Mouse (Mus musculus) lung, postnatal 0 days (tissue): ENCODE results near the gene Dpp9. TPM values are rescaled to one million over a fixed set of nuclear protein-coding genes. Genes with fewer than 3 reads are reported as not detected.

Source experiments
- ATAC-seq: fragments of 200-750 bp; cut with Nextera tagmentation; 2 replicates; pipeline ENCODE4 v1.8.0; 2017; ENCODE audit warnings: moderate library complexity
- DNase-seq: peaks from one replicate; pipeline ENCODE4 v3.0.0-alpha.2; 2016; ENCODE audit warnings: low spot score
- H3K27ac ChIP-seq: fragments of 300-500 bp; sonication (generic); 2 replicates; pipeline ENCODE4 v1.5.1; 2014; ENCODE audit warnings: antibody characterized with exemption, mild to moderate bottlenecking, low read length, mixed read lengths
- H3K27me3 ChIP-seq: fragments of 300-500 bp; sonication (generic); replicated peaks from 2 replicates; pipeline ENCODE4 v1.6.1; 2014; ENCODE audit warnings: low read length, mixed read lengths; ENCODE audit not compliant: insufficient read depth
- H3K36me3 ChIP-seq: fragments of 300-500 bp; sonication (generic); 2 replicates; pipeline ENCODE4 v1.6.1; 2014; ENCODE audit warnings: low read length, mixed read lengths; ENCODE audit not compliant: insufficient read depth
- H3K4me1 ChIP-seq: fragments of 300-500 bp; sonication (generic); 2 replicates; pipeline ENCODE4 v1.6.1; 2014; ENCODE audit warnings: antibody characterized with exemption, low read depth, low read length, mixed read lengths; ENCODE audit not compliant: insufficient read depth
- H3K4me2 ChIP-seq: fragments of 300-500 bp; sonication (generic); replicated peaks from 2 replicates; pipeline ENCODE4 v1.6.1; 2014; ENCODE audit warnings: low read depth, mild to moderate bottlenecking, low read length, moderate library complexity, mixed read lengths
- H3K4me3 ChIP-seq: fragments of 300-500 bp; sonication (generic); 2 replicates; pipeline ENCODE4 v1.5.1; 2014; ENCODE audit warnings: low read depth, low read length
- H3K9ac ChIP-seq: fragments of 300-500 bp; sonication (generic); replicated peaks from 2 replicates; pipeline ENCODE4 v1.6.1; 2014; ENCODE audit warnings: low read depth, mild to moderate bottlenecking
- H3K9me3 ChIP-seq: fragments of 300-500 bp; sonication (generic); 2 replicates; pipeline ENCODE4 v1.6.1; 2016; ENCODE audit warnings: low read length, mixed read lengths
- CTCF ChIP-seq: IDR thresholded peaks from 2 replicates; pipeline ENCODE4 v1.5.1; 2016; ENCODE audit warnings: antibody characterized with exemption, mild to moderate bottlenecking
- EP300 ChIP-seq: IDR thresholded peaks from 2 replicates; pipeline ENCODE4 v1.6.1; 2016; ENCODE audit warnings: antibody characterized with exemption, mild to moderate bottlenecking, control low read depth
- WGBS: fragments of 180-500 bp; shearing (Covaris S2); extraction: QIAGEN DNeasy Blood & Tissue Kit; methylation state at CpG from one replicate; pipeline ENCODE4 v1.1.7; 2014; 5-methylcytosine and 5-hydroxymethylcytosine counted together
- polyA plus RNA-seq: library from polyadenylated mRNA; unstranded; fragments of >200 nt; fragmentation: Nextera tagmentation; extraction: Ambion mirVana; gene quantifications from 2 replicates; pipeline ENCODE4 v1.2.1, GENCODE M21; 2015

The Dpp9 gene
- polyA plus RNA-seq, 1 experiment from 2014 or later, result 25.7 TPM

DNA sequence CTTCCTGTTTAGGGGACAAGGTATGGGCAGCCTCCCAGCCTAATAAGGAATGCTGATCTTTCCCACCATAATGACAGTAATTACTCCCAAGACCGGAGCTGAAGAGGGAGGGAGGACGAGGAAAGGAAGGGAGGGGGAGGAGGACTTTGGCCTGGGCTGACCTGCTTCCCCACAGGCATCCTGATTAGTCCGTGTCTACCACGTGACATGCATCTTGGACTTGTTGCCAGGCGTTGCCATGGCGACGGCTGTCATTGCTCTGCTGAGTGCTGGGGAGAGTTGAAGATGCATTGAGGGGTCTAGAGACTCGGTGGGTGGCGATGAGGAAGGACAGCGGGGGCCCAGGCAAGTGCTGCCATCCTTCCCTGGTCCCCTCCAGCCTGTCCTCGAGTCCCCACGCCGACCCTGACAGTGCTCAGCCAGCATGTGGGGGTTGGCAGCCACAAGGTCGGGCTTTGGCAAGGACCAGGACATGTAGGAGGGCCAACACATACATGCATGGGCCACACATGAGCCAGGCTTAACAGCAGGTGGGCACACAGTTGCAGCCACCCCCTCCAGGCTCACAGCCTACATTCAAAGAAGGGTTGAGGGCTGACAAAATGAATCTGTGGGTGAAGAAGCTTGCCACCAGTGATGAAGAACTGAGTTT is 15.2 kb upstream of the Dpp9 start:
- H3K9me3 ChIP-seq, result no peaks in the 10 kb centered on the region

DNA sequence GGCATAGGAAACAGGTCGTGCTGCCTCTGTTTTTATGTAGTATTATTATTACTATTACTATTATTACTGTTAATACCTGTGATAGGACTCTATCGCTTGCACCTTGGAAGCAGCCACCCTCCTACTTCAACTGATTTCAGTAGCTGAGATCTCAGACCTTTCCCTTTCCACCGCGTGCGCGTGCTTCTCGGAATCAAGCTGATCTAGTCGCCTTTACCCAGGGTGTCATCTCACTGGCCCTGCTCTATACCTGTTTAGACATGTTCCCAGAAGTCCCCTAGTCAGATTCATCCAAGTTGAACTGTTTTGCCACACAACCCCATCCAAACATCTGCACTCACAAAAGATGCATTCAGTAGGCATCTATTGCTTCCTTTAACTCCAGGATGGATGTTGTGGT is 14.7 kb upstream of the Dpp9 start:
- H3K4me3 ChIP-seq, result no peak overlapping the region
- H3K9ac ChIP-seq, result no peak overlapping the region
- H3K27me3 ChIP-seq, result no peaks in the 10 kb centered on the region
- H3K4me2 ChIP-seq, result no peak overlapping the region
- no peak for DNase-seq
- WGBS, result 55% methylated on average over 8 of the region's 8 CpGs
- no peak for TF ChIP-seq CTCF
- H3K27ac ChIP-seq, result no peak overlapping the region
- ATAC-seq, result no peak
- no peaks in the 10 kb centered on the region for H3K36me3 ChIP-seq
- H3K4me1 ChIP-seq, result no peaks in the 10 kb centered on the region
- no peaks in the 10 kb centered on the region for H3K9me3 ChIP-seq

More for the DNA sequence above, 15.2 kb upstream of the Dpp9 start:
- TF ChIP-seq EP300, result no peak
- TF ChIP-seq CTCF, result no peak
- Histone ChIP-seq H3K27ac (no peak overlapping the region), H3K4me1 (no peaks in the 10 kb centered on the region), H3K9ac (no peak overlapping the region), H3K36me3 (no peaks in the 10 kb centered on the region), H3K4me3 (no peak overlapping the region), H3K27me3 (no peaks in the 10 kb centered on the region), H3K4me2 (no peak overlapping the region)
- WGBS, result under 1% methylated on average over 14 of the region's 14 CpGs
- ATAC-seq (peak; percentile 47), DNase-seq (peak; percentile 36)

DNA sequence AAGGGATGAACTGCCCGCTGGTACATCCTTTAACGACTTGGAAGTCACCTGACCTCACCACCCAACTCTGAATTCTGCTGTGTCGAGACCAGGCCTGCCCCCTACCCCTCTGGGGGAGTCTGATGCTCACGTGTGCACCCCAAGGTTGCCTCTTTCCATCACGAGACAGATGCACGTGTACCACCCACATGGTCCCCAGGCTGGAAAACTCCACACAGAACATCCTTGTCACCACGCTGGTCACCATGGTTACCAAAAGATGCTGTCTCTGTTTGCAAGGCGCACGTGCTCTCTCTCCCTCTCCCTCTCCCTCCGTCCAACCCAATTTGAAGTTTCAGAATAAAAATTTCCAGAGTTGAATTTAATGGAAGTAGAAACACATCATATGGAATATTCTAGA is 11.2 kb upstream of the Dpp9 start:
- 55% methylated on average over 10 of the region's 10 CpGs for WGBS
- no peaks in the 10 kb centered on the region for H3K4me1 ChIP-seq
- no peak overlapping the region for H3K9ac ChIP-seq
- no peak overlapping the region for H3K4me2 ChIP-seq
- no peak for TF ChIP-seq CTCF
- no peak for TF ChIP-seq EP300
- H3K4me3 ChIP-seq, result no peak overlapping the region
- DNase-seq, result no peak
- H3K36me3 ChIP-seq, result no peaks in the 10 kb centered on the region
- no peaks in the 10 kb centered on the region for H3K9me3 ChIP-seq
- H3K27ac ChIP-seq, result no peak overlapping the region
- H3K27me3 ChIP-seq, result no peaks in the 10 kb centered on the region
- no peak for ATAC-seq

DNA sequence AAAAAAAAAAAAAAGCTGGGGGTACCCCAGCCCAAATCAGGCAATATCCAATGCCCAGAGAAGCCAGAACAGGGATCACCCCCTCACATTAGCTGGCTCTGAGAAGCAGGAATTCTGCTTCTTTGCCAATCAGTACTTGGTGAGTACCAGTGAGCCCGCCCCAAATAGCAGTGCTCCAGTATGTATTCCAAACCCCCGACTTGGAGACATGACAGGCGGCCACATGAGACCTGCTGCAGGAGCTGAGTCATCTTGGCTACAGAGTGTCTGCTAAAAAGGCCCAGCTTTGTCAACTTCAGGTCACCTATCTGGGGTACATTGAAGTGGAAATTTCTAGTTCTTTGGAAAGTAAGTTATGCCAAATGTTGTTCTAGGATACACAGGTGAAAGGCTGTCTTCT is 7.9 kb upstream of the Dpp9 start:
- H3K4me2 ChIP-seq, result no peak overlapping the region
- no peaks in the 10 kb centered on the region for H3K9me3 ChIP-seq
- H3K36me3 ChIP-seq, result no peaks in the 10 kb centered on the region
- H3K9ac ChIP-seq, result no peak overlapping the region
- DNase-seq (no peak), ATAC-seq (no peak)
- WGBS, result 63% methylated on average over 3 of the region's 3 CpGs
- no peak overlapping the region for H3K27ac ChIP-seq
- no peaks in the 10 kb centered on the region for H3K27me3 ChIP-seq
- TF ChIP-seq CTCF (no peak), EP300 (no peak)
- H3K4me1 ChIP-seq, result no peaks in the 10 kb centered on the region
- H3K4me3 ChIP-seq, result no peak overlapping the region

DNA sequence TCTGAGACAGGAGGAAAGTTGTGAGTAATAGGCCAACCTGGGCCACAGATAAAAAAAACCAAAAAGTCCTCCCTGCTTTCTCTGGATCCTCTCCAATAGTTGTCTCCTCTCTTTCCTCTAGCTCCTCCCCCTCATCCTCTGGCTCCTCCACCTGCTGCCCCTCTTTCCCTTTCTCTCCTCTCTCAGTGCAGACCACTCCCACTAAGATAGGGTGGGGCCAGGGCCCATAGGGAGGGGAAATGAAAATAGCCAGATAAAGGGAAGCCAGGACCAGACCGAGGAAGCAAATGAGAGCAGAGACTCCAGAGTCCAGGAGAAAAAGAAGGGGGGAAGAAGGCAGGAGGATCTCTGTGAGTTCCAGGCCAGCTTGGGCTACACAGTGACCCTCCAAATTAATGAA is 6.2 kb upstream of the Dpp9 start:
- Histone ChIP-seq H3K9ac (no peak overlapping the region), H3K27me3 (no peaks in the 10 kb centered on the region), H3K27ac (no peak overlapping the region), H3K4me2 (no peak overlapping the region), H3K4me3 (no peak overlapping the region), H3K36me3 (no peaks in the 10 kb centered on the region), H3K4me1 (no peaks in the 10 kb centered on the region), H3K9me3 (no peaks in the 10 kb centered on the region)
- 15% methylated on average over 1 of the region's 1 CpGs for WGBS
- DNase-seq (no peak), ATAC-seq (no peak)
- TF ChIP-seq CTCF, result no peak
- TF ChIP-seq EP300, result no peak

DNA sequence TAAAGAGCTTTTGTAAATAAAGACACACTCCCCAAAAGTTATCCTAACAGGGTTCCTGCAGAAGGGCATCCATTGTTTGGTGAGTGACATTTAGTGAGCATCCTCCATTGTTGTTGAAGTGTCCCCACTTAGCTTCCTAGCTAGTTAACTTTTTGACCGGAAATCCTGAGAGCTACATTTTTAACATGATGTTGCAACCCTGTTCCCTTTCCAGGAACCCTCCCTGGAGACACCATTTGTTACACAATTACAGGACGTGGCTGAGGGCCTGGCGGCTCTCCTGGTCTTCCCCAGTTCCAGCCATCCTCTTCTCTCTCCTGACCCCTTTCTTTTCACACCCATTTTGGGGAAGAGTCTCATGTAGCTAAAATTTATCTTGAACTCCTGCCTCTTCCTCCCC is 1.1 kb upstream of the Dpp9 start:
- Histone ChIP-seq H3K9me3 (no peaks in the 10 kb centered on the region), H3K9ac (no peak overlapping the region), H3K27ac (peak overlapping the region; percentile 94), H3K36me3 (no peaks in the 10 kb centered on the region), H3K4me2 (no peak overlapping the region), H3K27me3 (no peaks in the 10 kb centered on the region), H3K4me3 (no peak overlapping the region), H3K4me1 (peaks cover 10% of the 10 kb centered on the region)
- TF ChIP-seq CTCF, result no peak
- TF ChIP-seq EP300, result peak; percentile 91
- peak; percentile 19 for ATAC-seq
- peak; percentile 93 for DNase-seq
- WGBS, result 10% methylated on average over 3 of the region's 3 CpGs

DNA sequence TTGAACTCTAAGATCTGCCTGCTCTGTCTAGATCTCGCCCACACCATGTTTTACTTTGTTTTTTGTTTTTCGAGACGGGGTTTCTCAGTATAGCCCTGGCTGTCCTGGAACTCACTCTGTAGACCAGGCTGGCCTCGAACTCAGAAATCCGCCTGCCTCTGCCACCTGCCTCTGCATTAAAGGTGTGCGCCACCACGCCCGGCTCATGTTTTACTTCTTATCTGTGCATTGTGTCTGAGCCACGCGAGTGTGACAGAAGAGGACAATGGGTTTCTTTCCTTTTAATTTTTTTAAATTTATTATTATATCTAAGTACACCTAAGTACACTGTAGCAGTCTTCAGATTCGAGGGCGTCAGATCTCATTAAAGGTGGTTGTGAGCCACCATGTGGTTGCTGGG is 546 bp upstream of the Dpp9 start:
- 36% methylated on average over 12 of the region's 12 CpGs for WGBS
- Histone ChIP-seq H3K4me1 (peaks cover 10% of the 10 kb centered on the region), H3K36me3 (no peaks in the 10 kb centered on the region), H3K9ac (peak overlapping the region; percentile 82; the same call in 1 of the 2 replicates), H3K4me3 (peak overlapping the region; percentile 77), H3K4me2 (peak overlapping the region; percentile 81), H3K9me3 (no peaks in the 10 kb centered on the region), H3K27ac (peak overlapping the region; percentile 94), H3K27me3 (no peaks in the 10 kb centered on the region)
- TF ChIP-seq EP300, result 0 out of 2 replicates have a peak, but pooled peaks have one; percentile 3
- no peak for TF ChIP-seq CTCF
- DNase-seq, result no peak
- peak; percentile 4 for ATAC-seq
